Comparison of ENCODE assay signal across 8 mouse cellular contexts in genomic region chr1:161035281-161035785, GRCm38 (mm10). TPM values are rescaled to one million over a fixed set of nuclear protein-coding genes. Genes with fewer than 3 reads are reported as not detected.
A peak's percentile ranks its signal among the peaks of the same experiment; 100 is the strongest.
DNase-seq lines count a peak whose midpoint lies in the region; ATAC-seq lines count a peak whose summit lies in the region.

No protein-coding gene starts in this region.

- no peaks in the 10 kb centered on the region for H3K9me3 ChIP-seq in heart, embryonic 10.5 days
- H3K9me3 ChIP-seq in liver, embryonic 12.5 days (replicated peaks), result no peaks in the 10 kb centered on the region
- H3K9me3 ChIP-seq in neural tube, embryonic 14.5 days (ENCODE audit: control insufficient read depth, low read length), result no peaks in the 10 kb centered on the region

- ATAC-seq in granulocyte monocyte progenitor cell, adult 5-6 weeks (replicated peaks; ENCODE audit: poor library complexity, severe bottlenecking), result peak; percentile 54
- ATAC-seq in liver, embryonic 12.5 days, result peak; percentile 30
- peak; percentile 47 for ATAC-seq in neural tube, embryonic 14.5 days (ENCODE audit: low read depth)

- peaks cover 4% of the 10 kb centered on the region; the same call in 1 of the 2 replicates for H3K4me1 ChIP-seq in heart, embryonic 10.5 days
- H3K4me1 ChIP-seq in liver, embryonic 12.5 days, result peaks cover 51% of the 10 kb centered on the region
- H3K4me1 ChIP-seq in neural tube, embryonic 14.5 days (ENCODE audit: control insufficient read depth, insufficient read depth, low read length), result peaks cover 25% of the 10 kb centered on the region

- H3K27me3 ChIP-seq in heart, embryonic 10.5 days (ENCODE audit: insufficient read depth, poor library complexity, severe bottlenecking), result no peaks in the 10 kb centered on the region
- no peaks in the 10 kb centered on the region for H3K27me3 ChIP-seq in liver, embryonic 12.5 days (replicated peaks)
- H3K27me3 ChIP-seq in neural tube, embryonic 14.5 days (ENCODE audit: control insufficient read depth, insufficient read depth, low read length), result no peaks in the 10 kb centered on the region

- intact Hi-C loops in heart, postnatal 36 days (cut with DNase I), result loop anchor here (2.0 kb wide), 3 partner anchors 35 to 243 kb away; partner anchors contain the start of genes Cenpl, Dars2, Klhl20 and Rabgap1l

- H3K4me3 ChIP-seq in heart, embryonic 10.5 days, result peak overlapping the region; percentile 80
- peak overlapping the region; percentile 78 for H3K4me3 ChIP-seq in liver, embryonic 12.5 days
- peak overlapping the region; percentile 82 for H3K4me3 ChIP-seq in neural tube, embryonic 14.5 days (ENCODE audit: low read depth, low read length)

- under 1% methylated on average over 14 of the region's 14 CpGs for WGBS in heart, embryonic 10.5 days
- WGBS in liver, embryonic 12.5 days (ENCODE audit: insufficient replicate concordance), result under 1% methylated on average over 14 of the region's 14 CpGs
- WGBS in neural tube, embryonic 14.5 days, result under 1% methylated on average over 14 of the region's 14 CpGs

- H3K4me2 ChIP-seq in liver, embryonic 12.5 days, result peak overlapping the region; percentile 88
- peak overlapping the region; percentile 89 for H3K4me2 ChIP-seq in neural tube, embryonic 14.5 days (ENCODE audit: low read depth, low read length)

- H3K36me3 ChIP-seq in heart, embryonic 10.5 days, result peaks cover 61% of the 10 kb centered on the region
- peaks cover 59% of the 10 kb centered on the region for H3K36me3 ChIP-seq in liver, embryonic 12.5 days
- H3K36me3 ChIP-seq in neural tube, embryonic 14.5 days (ENCODE audit: control insufficient read depth, insufficient read depth, low read length), result peaks cover 46% of the 10 kb centered on the region

- no peak for DNase-seq in heart, embryonic 10.5 days (ENCODE audit: low spot score)
- no peak for DNase-seq in heart, postnatal 36 days
- DNase-seq in 3T3-L1 (ENCODE audit: low read depth, low spot score) (peak; percentile 76), adipocyte (ENCODE audit: low spot score) (peak; percentile 69)
- no peak for DNase-seq in frontal cortex, postnatal 36 days (ENCODE audit: low spot score in 2 of 2)

- H3K9ac ChIP-seq in liver, embryonic 12.5 days, result peak overlapping the region; percentile 88
- peak overlapping the region; percentile 96 for H3K9ac ChIP-seq in neural tube, embryonic 14.5 days (replicated peaks; ENCODE audit: low read depth, low read length)

- peak overlapping the region; percentile 98 for H3K27ac ChIP-seq in heart, embryonic 10.5 days
- peak overlapping the region; percentile 96 for H3K27ac ChIP-seq in liver, embryonic 12.5 days
- peak overlapping the region; percentile 90 for H3K27ac ChIP-seq in neural tube, embryonic 14.5 days (ENCODE audit: low read depth, low read length)

RNA-seq across cellular contexts. Expression of gene Zbtb37, which starts 0.7 kb away (rescaled TPM):
- polyA plus RNA-seq in heart, embryonic 10.5 days (2016; fragmentation: Nextera tagmentation; extraction: Ambion mirVana), result 6.9 and 8.7 TPM in 2 replicates
- 10 to 100 TPM; 10.6 to 14.8 TPM for total RNA-seq in heart, postnatal 36 days (2021)
- 7.2 and 10.0 TPM in 2 replicates for total RNA-seq in granulocyte monocyte progenitor cell, adult 5-6 weeks (2014; fragmentation: Nextera tagmentation)
- 5.0 and 5.7 TPM in 2 replicates for total RNA-seq in granulocyte monocyte progenitor cell, adult 5-6 weeks (2017)
- polyA plus RNA-seq in liver, embryonic 12.5 days (2016; fragmentation: Nextera tagmentation; extraction: Ambion mirVana), result 2.5 and 3.1 TPM in 2 replicates
- polyA plus RNA-seq in neural tube, embryonic 14.5 days (2014; fragmentation: Nextera tagmentation; extraction: Ambion mirVana), result 12.3 and 19.1 TPM in 2 replicates

RNA-seq across cellular contexts. Expression of gene Dars2, which starts 35.1 kb away (rescaled TPM):
- polyA plus RNA-seq in heart, embryonic 10.5 days (2016; fragmentation: Nextera tagmentation; extraction: Ambion mirVana), result 47.8 and 57.3 TPM in 2 replicates
- 10 to 100 TPM; 23.8 to 25.5 TPM for total RNA-seq in heart, postnatal 36 days (2021)
- total RNA-seq in granulocyte monocyte progenitor cell, adult 5-6 weeks (2014; fragmentation: Nextera tagmentation), result 42.5 and 44.6 TPM in 2 replicates
- 27.6 and 33.5 TPM in 2 replicates for total RNA-seq in granulocyte monocyte progenitor cell, adult 5-6 weeks (2017)
- polyA plus RNA-seq in liver, embryonic 12.5 days (2016; fragmentation: Nextera tagmentation; extraction: Ambion mirVana), result 50.2 and 51.1 TPM in 2 replicates
- 26.4 and 29.3 TPM in 2 replicates for polyA plus RNA-seq in neural tube, embryonic 14.5 days (2014; fragmentation: Nextera tagmentation; extraction: Ambion mirVana)

RNA-seq across cellular contexts. Expression of gene Cenpl, which starts 35.2 kb away (rescaled TPM):
- polyA plus RNA-seq in heart, embryonic 10.5 days (2016; fragmentation: Nextera tagmentation; extraction: Ambion mirVana), result 21.6 and 25.5 TPM in 2 replicates
- 1 to 10 TPM in 1 of 2 experiments, under 1 TPM in 1; 0.83 to 1.7 TPM for total RNA-seq in heart, postnatal 36 days (2021)
- total RNA-seq in granulocyte monocyte progenitor cell, adult 5-6 weeks (2014; fragmentation: Nextera tagmentation), result 8.4 and 25.6 TPM in 2 replicates
- total RNA-seq in granulocyte monocyte progenitor cell, adult 5-6 weeks (2017), result 5.1 and 10.1 TPM in 2 replicates
- 34.2 and 36.3 TPM in 2 replicates for polyA plus RNA-seq in liver, embryonic 12.5 days (2016; fragmentation: Nextera tagmentation; extraction: Ambion mirVana)
- 7.8 and 9.3 TPM in 2 replicates for polyA plus RNA-seq in neural tube, embryonic 14.5 days (2014; fragmentation: Nextera tagmentation; extraction: Ambion mirVana)

RNA-seq across cellular contexts. Expression of gene Serpinc1, which starts 56.9 kb away (rescaled TPM):
- 1.7 and 32.9 TPM in 2 replicates for polyA plus RNA-seq in heart, embryonic 10.5 days (2016; fragmentation: Nextera tagmentation; extraction: Ambion mirVana)
- under 1 TPM; 0.06 to 0.24 TPM for total RNA-seq in heart, postnatal 36 days (2021)
- 0.06 and 0.38 TPM in 2 replicates for total RNA-seq in granulocyte monocyte progenitor cell, adult 5-6 weeks (2014; fragmentation: Nextera tagmentation)
- total RNA-seq in granulocyte monocyte progenitor cell, adult 5-6 weeks (2017), result 0.21 TPM in 1 of 2 replicates, not detected in the other
- 226 and 233 TPM in 2 replicates for polyA plus RNA-seq in liver, embryonic 12.5 days (2016; fragmentation: Nextera tagmentation; extraction: Ambion mirVana)
- polyA plus RNA-seq in neural tube, embryonic 14.5 days (2014; fragmentation: Nextera tagmentation; extraction: Ambion mirVana), result 2.4 and 3.0 TPM in 2 replicates

Comparison
In these comparisons a context has a peak if more than half of its experiments do, and no peak if none do; other contexts are left out.
1. DNase-seq: peak in 3T3-L1 (single experiment) and adipocyte (single experiment); none in heart, embryonic 10.5 days (single experiment), heart, postnatal 36 days (0 of 2) and frontal cortex, postnatal 36 days (0 of 2).
2. Peak in every context shown above with its lines, with median percentiles within 50 percentile points of each other: H3K27ac ChIP-seq, H3K4me3 ChIP-seq and ATAC-seq.